Mouse (Mus musculus): ENCODE measurements around the gene Ripor2. TPM values are rescaled to one million over a fixed set of nuclear protein-coding genes. Genes with fewer than 3 reads are reported as not detected.

Ripor2 gene
- polyA plus RNA-seq, 1 experiment = 0.03 TPM

DNA sequence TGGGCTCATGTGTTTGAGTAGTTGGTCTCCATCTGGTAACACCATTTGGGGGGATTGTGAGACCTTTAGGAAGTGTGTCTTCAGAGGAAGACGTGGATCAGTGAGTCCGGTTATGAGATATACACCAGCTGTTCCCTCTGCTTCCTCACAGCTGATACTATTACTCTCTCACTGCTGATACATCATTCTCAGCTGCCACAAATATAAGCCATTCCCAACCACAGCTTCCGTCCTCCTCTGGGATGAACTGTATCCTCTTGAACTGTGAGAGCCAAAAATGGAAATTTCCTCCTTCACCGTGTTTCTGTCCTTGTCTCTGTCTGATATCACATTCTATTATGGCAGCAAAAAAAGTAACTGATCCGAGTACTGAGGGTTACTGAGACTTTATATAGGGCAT, 28.9 kb downstream of the Ripor2 start:
- TF ChIP-seq GATA1 (IDR thresholded peaks at IDR 0.05; ENCODE audit: low read length) (no peak), TAL1 (IDR thresholded peaks at IDR 0.05; ENCODE audit: low read length) (no peak)
- Histone ChIP-seq H3K36me3 (ENCODE audit: control insufficient read depth) (no peaks in the 10 kb centered on the region), H3K4me3 (replicated peaks) (no peak overlapping the region), H3K9me3 (ENCODE audit: control insufficient read depth, low read length) (no peaks in the 10 kb centered on the region), H3K27me3 (ENCODE audit: control insufficient read depth) (no peaks in the 10 kb centered on the region), H3K4me1 (ENCODE audit: control insufficient read depth) (peaks cover 17% of the 10 kb centered on the region)

GRCm38 (mm10) chr13:24613031-24613430, 31.0 kb downstream of the Ripor2 start:
- H3K4me1 ChIP-seq (ENCODE audit: control insufficient read depth) = peaks cover 17% of the 10 kb centered on the region
- TF ChIP-seq TAL1 (IDR thresholded peaks at IDR 0.05; ENCODE audit: low read length) (no peak), GATA1 (IDR thresholded peaks at IDR 0.05; ENCODE audit: low read length) (no peak)
- no peaks in the 10 kb centered on the region for H3K27me3 ChIP-seq (ENCODE audit: control insufficient read depth)
- no peaks in the 10 kb centered on the region for H3K36me3 ChIP-seq (ENCODE audit: control insufficient read depth)
- no peak overlapping the region for H3K4me3 ChIP-seq (replicated peaks)
- H3K9me3 ChIP-seq (ENCODE audit: control insufficient read depth, low read length) = no peaks in the 10 kb centered on the region

DNA sequence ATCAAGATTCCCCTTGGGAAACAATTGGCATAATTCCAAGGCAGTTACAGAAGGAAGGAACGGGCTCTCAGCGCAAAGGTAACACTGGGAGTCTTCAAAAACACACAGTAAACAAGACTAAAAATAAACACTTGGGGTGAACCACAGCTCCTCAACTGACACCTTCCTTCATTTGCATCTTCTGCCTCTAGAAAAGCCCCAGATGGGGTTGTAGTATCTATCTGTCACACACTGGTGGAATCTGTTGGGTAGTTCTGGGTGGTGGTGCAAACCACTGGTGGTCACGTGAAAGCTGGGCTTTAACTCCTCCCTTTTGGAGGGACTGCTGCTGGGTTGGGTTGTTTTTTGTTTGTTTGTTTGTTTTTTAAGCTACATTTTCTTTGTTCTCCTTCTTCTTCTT, 31.4 kb downstream of the Ripor2 start:
- no peak for TF ChIP-seq TAL1 (IDR thresholded peaks at IDR 0.05; ENCODE audit: low read length)
- TF ChIP-seq GATA1 (IDR thresholded peaks at IDR 0.05; ENCODE audit: low read length) = no peak
- no peaks in the 10 kb centered on the region for H3K36me3 ChIP-seq (ENCODE audit: control insufficient read depth)
- no peaks in the 10 kb centered on the region for H3K9me3 ChIP-seq (ENCODE audit: control insufficient read depth, low read length)
- H3K4me3 ChIP-seq (replicated peaks) = no peak overlapping the region
- no peaks in the 10 kb centered on the region for H3K27me3 ChIP-seq (ENCODE audit: control insufficient read depth)
- peaks cover 17% of the 10 kb centered on the region for H3K4me1 ChIP-seq (ENCODE audit: control insufficient read depth)

- Histone ChIP-seq H3K4me3 (replicated peaks) (no peak overlapping the region), H3K36me3 (ENCODE audit: control insufficient read depth) (no peaks in the 10 kb centered on the region), H3K4me1 (ENCODE audit: control insufficient read depth) (peaks cover 17% of the 10 kb centered on the region), H3K9me3 (ENCODE audit: control insufficient read depth, low read length) (no peaks in the 10 kb centered on the region), H3K27me3 (ENCODE audit: control insufficient read depth) (no peaks in the 10 kb centered on the region)
- TF ChIP-seq TAL1 (IDR thresholded peaks at IDR 0.05; ENCODE audit: low read length) = no peak
- TF ChIP-seq GATA1 (IDR thresholded peaks at IDR 0.05; ENCODE audit: low read length) = no peak
These were observed 32.2 kb downstream of the Ripor2 start for GRCm38 (mm10) chr13:24613927-24614780.

DNA sequence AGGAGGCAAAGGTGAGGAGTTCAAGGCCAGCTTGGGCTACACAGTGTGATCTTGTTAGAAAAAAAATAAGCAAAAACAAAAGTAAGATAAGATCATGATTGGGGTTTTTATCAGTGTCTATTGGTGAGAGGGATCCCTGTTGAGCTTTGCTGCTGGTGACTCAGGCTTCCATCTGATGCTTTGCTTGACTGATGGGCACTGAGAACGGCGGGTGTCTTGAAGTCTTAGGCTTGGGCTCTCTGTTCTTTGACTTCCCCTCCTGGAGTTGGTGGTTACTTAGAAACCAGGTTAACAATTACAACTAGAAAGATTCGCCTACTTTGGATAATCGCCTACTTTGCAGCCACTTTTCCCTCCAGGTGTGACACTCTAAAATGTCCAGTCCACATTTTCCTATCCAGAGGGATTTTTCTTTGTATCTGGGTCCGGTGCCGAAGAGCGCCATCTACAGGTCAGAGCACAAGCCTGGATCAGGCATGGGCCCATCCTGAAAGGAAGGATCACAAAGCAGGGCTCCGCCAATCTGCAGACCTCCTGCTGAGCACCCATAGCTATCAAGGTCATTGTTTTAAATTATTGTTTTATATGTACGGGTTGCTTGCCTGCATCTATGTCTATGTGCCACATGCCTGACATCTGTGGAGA, 34.1 kb downstream of the Ripor2 start:
- H3K9me3 ChIP-seq (ENCODE audit: control insufficient read depth, low read length) = no peaks in the 10 kb centered on the region
- no peak overlapping the region for H3K4me3 ChIP-seq (replicated peaks)
- H3K4me1 ChIP-seq (ENCODE audit: control insufficient read depth) = peaks cover 9% of the 10 kb centered on the region
- no peaks in the 10 kb centered on the region for H3K36me3 ChIP-seq (ENCODE audit: control insufficient read depth)
- no peaks in the 10 kb centered on the region for H3K27me3 ChIP-seq (ENCODE audit: control insufficient read depth)
- TF ChIP-seq TAL1 (IDR thresholded peaks at IDR 0.05; ENCODE audit: low read length) = no peak
- no peak for TF ChIP-seq GATA1 (IDR thresholded peaks at IDR 0.05; ENCODE audit: low read length)

- no peak overlapping the region for H3K4me3 ChIP-seq (replicated peaks)
- TF ChIP-seq GATA1 (IDR thresholded peaks at IDR 0.05; ENCODE audit: low read length) (no peak), TAL1 (IDR thresholded peaks at IDR 0.05; ENCODE audit: low read length) (no peak)
- H3K36me3 ChIP-seq (ENCODE audit: control insufficient read depth) = no peaks in the 10 kb centered on the region
- H3K27me3 ChIP-seq (ENCODE audit: control insufficient read depth) = no peaks in the 10 kb centered on the region
- H3K4me1 ChIP-seq (ENCODE audit: control insufficient read depth) = peaks cover 9% of the 10 kb centered on the region
- no peaks in the 10 kb centered on the region for H3K9me3 ChIP-seq (ENCODE audit: control insufficient read depth, low read length)
These were observed 34.7 kb downstream of the Ripor2 start for GRCm38 (mm10) chr13:24616645-24617044.

DNA sequence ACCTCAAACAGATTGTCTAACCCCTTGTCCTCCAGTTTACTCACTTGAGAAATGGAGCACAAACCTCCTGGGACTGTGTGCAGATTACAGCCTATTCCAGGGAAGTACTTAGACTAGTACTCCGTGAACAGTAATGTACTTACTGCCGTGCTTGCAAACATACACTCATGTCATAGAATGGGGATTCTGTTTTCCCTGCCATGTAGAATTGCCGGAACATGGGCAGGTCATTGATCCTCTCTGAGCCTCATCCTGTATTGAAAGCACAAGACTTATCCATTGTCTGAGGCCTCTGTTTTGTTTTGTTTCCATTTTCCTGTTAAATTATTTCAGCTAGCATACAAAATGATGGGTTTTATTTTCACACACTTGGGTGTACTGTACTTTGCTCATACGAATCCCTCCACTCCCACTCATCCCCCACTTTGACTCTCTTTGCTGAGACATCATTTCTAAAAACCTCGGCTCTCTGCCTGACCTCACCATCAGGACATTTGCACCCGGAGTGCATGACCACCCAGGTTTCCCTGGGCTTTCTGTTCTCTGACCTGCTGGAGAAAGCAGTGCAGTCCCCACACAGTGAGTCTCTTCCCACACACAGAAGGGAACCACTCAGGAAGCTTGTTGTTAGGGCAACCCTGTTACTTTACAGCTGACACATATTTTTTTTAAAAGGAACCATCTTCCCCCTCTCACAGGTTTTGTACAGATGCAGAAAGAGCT, 35.2 kb downstream of the Ripor2 start:
- TF ChIP-seq GATA1 (IDR thresholded peaks at IDR 0.05; ENCODE audit: low read length) (no peak), TAL1 (IDR thresholded peaks at IDR 0.05; ENCODE audit: low read length) (no peak)
- Histone ChIP-seq H3K4me1 (ENCODE audit: control insufficient read depth) (peaks cover 9% of the 10 kb centered on the region), H3K36me3 (ENCODE audit: control insufficient read depth) (no peaks in the 10 kb centered on the region), H3K4me3 (replicated peaks) (no peak overlapping the region), H3K9me3 (ENCODE audit: control insufficient read depth, low read length) (no peaks in the 10 kb centered on the region), H3K27me3 (ENCODE audit: control insufficient read depth) (no peaks in the 10 kb centered on the region)

GRCm38 (mm10) chr13:24617799-24618130, 35.8 kb downstream of the Ripor2 start:
- no peaks in the 10 kb centered on the region for H3K36me3 ChIP-seq (ENCODE audit: control insufficient read depth)
- H3K4me1 ChIP-seq (ENCODE audit: control insufficient read depth) = peaks cover 9% of the 10 kb centered on the region
- no peaks in the 10 kb centered on the region for H3K27me3 ChIP-seq (ENCODE audit: control insufficient read depth)
- TF ChIP-seq TAL1 (IDR thresholded peaks at IDR 0.05; ENCODE audit: low read length) (no peak), GATA1 (IDR thresholded peaks at IDR 0.05; ENCODE audit: low read length) (no peak)
- no peaks in the 10 kb centered on the region for H3K9me3 ChIP-seq (ENCODE audit: control insufficient read depth, low read length)
- no peak overlapping the region for H3K4me3 ChIP-seq (replicated peaks)

DNA sequence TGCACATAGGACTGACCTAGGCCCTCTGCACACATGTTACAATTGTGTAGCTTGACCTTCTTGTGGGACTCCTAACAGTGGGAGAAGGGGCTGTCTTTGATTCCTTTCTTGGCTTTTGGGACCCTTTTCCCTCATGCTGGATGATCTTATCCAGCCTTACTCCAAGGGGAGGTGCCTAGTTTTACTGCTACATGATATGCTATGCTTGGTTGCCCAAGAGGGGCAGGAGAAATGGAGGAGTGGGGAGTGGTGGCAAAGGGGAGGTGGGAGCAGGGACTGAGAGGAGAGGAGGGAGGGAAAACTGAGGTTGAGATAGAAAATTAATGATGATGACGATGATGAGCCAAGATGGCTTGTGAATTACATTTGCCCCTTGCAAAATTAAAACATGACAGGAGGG, 37.7 kb downstream of the Ripor2 start:
- Histone ChIP-seq H3K4me3 (replicated peaks) (no peak overlapping the region), H3K4me1 (ENCODE audit: control insufficient read depth) (0 out of 2 replicates have a peak, but pooled peaks cover 1% of the 10 kb centered on the region), H3K36me3 (ENCODE audit: control insufficient read depth) (no peaks in the 10 kb centered on the region), H3K27me3 (ENCODE audit: control insufficient read depth) (no peaks in the 10 kb centered on the region), H3K9me3 (ENCODE audit: control insufficient read depth, low read length) (no peaks in the 10 kb centered on the region)
- TF ChIP-seq GATA1 (IDR thresholded peaks at IDR 0.05; ENCODE audit: low read length) (no peak), TAL1 (IDR thresholded peaks at IDR 0.05; ENCODE audit: low read length) (no peak)

All from erythroblast, embryonic 14.5 days (primary cell).